ENCODE assay signal across 22 mouse cellular contexts in genomic region chr1:172680742-172681141, GRCm38 (mm10). TPM values are rescaled to one million over a fixed set of nuclear protein-coding genes. Genes with fewer than 3 reads are reported as not detected.
"Had no signal": no experiment of that assay in that cellular context is flagged by ENCODE, and none has a peak within 500 bp of the region (broad histone marks: within the 10 kb centered on the region; RNA-seq: fewer than 3 reads in every experiment).

No protein-coding gene starts in this region.

- H3K36me3 ChIP-seq: midbrain, embryonic 10.5 days; midbrain, embryonic 12.5 days; neural tube, embryonic 13.5 days; neural tube, embryonic 15.5 days had no signal

- H3K4me3 ChIP-seq: midbrain, embryonic 10.5 days; midbrain, embryonic 12.5 days; myocyte; neural tube, embryonic 13.5 days; neural tube, embryonic 15.5 days had no signal

- H3K27me3 ChIP-seq: midbrain, embryonic 12.5 days; neural tube, embryonic 13.5 days; neural tube, embryonic 15.5 days had no signal

- DNase-seq: lung, adult 18-20 months; lung, embryonic 14.5 days; lung, postnatal 10 days; lung, postnatal 4 days; midbrain, embryonic 14.5 days; retina, postnatal 1 day; right cerebral cortex, adult 18-20 months; right cerebral cortex, postnatal 25 days; right cerebral cortex, postnatal 4 days; spleen, adult 18-20 months; thymus, adult 18-20 months; thymus, postnatal 14 days; thymus, postnatal 36 days had no signal

- H3K4me2 ChIP-seq: lung, embryonic 14.5 days; midbrain, embryonic 12.5 days; neural tube, embryonic 13.5 days; neural tube, embryonic 15.5 days had no signal

- ATAC-seq: midbrain, embryonic 16.5 days had no signal

- H3K4me1 ChIP-seq: midbrain, embryonic 10.5 days; midbrain, embryonic 12.5 days; neural tube, embryonic 13.5 days; neural tube, embryonic 15.5 days had no signal

- H3K9me3 ChIP-seq: midbrain, embryonic 10.5 days; neural tube, embryonic 13.5 days; neural tube, embryonic 15.5 days had no signal

- H3K27ac ChIP-seq: midbrain, embryonic 10.5 days; midbrain, embryonic 12.5 days; neural tube, embryonic 13.5 days; neural tube, embryonic 15.5 days had no signal

- H3K9ac ChIP-seq: lung, embryonic 14.5 days; midbrain, embryonic 12.5 days; neural tube, embryonic 13.5 days; neural tube, embryonic 15.5 days had no signal

RNA-seq across cellular contexts. Expression of gene Crp, which starts 17.1 kb away (rescaled TPM):
- total RNA-seq: megakaryocyte, adult 5-6 weeks; megakaryocyte-erythroid progenitor cell, adult 5-6 weeks had no signal
- polyA plus RNA-seq: lung, embryonic 14.5 days; midbrain, embryonic 10.5 days; midbrain, embryonic 12.5 days; midbrain, embryonic 14.5 days; midbrain, embryonic 16.5 days; myocyte; small intestine, adult 2 months had no signal
